Mouse (Mus musculus) E14TG2a.4 (cell line): ENCODE results near the gene Vwa5b2.

ENCODE experiments used
- H3K27me3 ChIP-seq: 2 replicates; pipeline ENCODE4 v1.6.1; 2014; ENCODE audit warnings: low read length, control low read depth; ENCODE audit not compliant: insufficient read depth
- H3K36me3 ChIP-seq: 2 replicates; pipeline ENCODE4 v1.6.1; 2014; ENCODE audit warnings: low read length, control low read depth; ENCODE audit not compliant: insufficient read depth
- H3K4me1 ChIP-seq: replicated peaks from 2 replicates; pipeline ENCODE4 v1.6.1; 2014; ENCODE audit warnings: low read depth, low read length, control low read depth
- H3K4me3 ChIP-seq: replicated peaks from 2 replicates; pipeline ENCODE4 v1.5.1; 2014; ENCODE audit warnings: mild to moderate bottlenecking, low read length
- H3K9me3 ChIP-seq: 2 replicates; pipeline ENCODE4 v1.6.1; 2014; ENCODE audit warnings: low read length, control low read depth
- CTCF ChIP-seq: conservative IDR thresholded peaks from 2 replicates; pipeline ENCODE4 v1.5.1; 2014; ENCODE audit warnings: low read length
- NANOG ChIP-seq: IDR thresholded peaks from 2 replicates; pipeline ENCODE4 v1.6.1; 2014; ENCODE audit warnings: borderline replicate concordance, low read length, mixed read lengths
- POU5F1 ChIP-seq: IDR thresholded peaks from 2 replicates; pipeline ENCODE4 v1.6.1; 2014; ENCODE audit warnings: low read length, borderline replicate concordance

Gene Vwa5b2

DNA sequence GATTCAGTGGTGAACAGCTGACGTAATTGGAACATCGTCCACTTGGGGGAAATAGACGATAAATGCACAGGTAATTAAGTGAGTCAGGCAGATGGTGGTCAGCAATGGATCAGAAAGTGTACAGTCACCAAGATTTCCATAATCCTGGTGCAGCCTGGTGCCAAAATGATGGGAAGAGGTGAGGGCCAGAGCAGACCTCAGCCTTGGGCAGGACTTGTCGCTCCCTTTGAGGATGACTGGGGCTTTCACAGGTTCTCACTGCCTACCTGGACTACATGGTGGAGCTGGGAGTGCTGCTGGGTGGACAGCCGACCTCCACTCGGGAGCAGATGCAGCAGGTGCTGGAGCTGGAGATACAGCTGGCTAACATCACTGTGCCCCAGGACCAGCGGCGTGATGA is 48.1 kb downstream of the Vwa5b2 start:
- H3K27me3 ChIP-seq, result no peaks in the 10 kb centered on the region
- no peak for TF ChIP-seq CTCF
- TF ChIP-seq POU5F1, result no peak
- peaks cover 20% of the 10 kb centered on the region for H3K36me3 ChIP-seq
- peaks cover 12% of the 10 kb centered on the region; the same call in 1 of the 2 replicates for H3K4me1 ChIP-seq
- no peaks in the 10 kb centered on the region for H3K9me3 ChIP-seq
- H3K4me3 ChIP-seq, result no peak overlapping the region

DNA sequence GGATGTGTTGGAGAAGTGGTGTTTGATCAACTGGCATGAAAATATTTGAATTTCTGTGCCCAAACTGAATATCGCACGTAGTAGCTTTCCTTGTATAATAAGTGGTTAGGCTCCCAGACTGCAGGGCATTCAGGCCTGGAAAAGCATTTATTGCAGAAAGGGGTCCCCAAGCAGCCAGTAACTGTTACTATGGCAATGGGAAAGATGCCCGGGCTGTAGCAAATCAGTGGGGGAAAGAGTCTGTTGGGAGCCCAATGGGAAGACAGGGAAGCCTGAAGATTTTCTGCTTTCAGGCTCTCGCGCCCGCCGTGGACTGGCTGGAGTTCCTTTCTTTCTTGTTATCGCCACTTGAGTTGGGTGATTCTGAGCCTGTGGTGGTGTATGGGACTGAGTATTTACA is 49.1 kb downstream of the Vwa5b2 start:
- no peak overlapping the region for H3K4me3 ChIP-seq
- TF ChIP-seq POU5F1, result no peak
- no peak for TF ChIP-seq NANOG
- TF ChIP-seq CTCF, result no peak
- H3K27me3 ChIP-seq, result no peaks in the 10 kb centered on the region
- H3K36me3 ChIP-seq, result peaks cover 16% of the 10 kb centered on the region; the same call in 1 of the 2 replicates
- no peaks in the 10 kb centered on the region for H3K9me3 ChIP-seq
- peaks cover 12% of the 10 kb centered on the region; the same call in 1 of the 2 replicates for H3K4me1 ChIP-seq

DNA sequence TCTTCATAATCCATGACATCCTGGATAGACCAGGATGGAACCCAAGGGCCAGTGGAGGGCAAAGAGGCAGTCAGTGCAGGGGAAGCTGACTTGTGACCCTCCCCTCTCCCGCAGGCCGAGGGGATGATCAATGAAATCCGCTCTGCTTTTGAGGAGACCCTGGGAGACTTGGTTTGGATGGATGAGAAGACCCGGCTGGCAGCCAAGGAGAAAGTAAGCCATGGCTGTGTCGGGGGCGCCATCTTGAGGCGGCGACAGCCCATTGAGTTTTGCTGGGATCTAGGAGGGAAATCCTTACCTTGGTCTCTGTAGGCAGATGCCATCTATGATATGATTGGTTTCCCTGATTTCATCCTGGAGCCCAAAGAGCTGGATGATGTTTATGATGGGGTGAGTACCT is 52.9 kb downstream of the Vwa5b2 start:
- H3K9me3 ChIP-seq, result no peaks in the 10 kb centered on the region
- TF ChIP-seq POU5F1 (no peak), CTCF (peak; percentile 52)
- H3K4me1 ChIP-seq, result 0 out of 2 replicates have a peak, but pooled peaks cover 5% of the 10 kb centered on the region
- no peak overlapping the region for H3K4me3 ChIP-seq
- no peaks in the 10 kb centered on the region for H3K27me3 ChIP-seq
- peaks cover 24% of the 10 kb centered on the region for H3K36me3 ChIP-seq

DNA sequence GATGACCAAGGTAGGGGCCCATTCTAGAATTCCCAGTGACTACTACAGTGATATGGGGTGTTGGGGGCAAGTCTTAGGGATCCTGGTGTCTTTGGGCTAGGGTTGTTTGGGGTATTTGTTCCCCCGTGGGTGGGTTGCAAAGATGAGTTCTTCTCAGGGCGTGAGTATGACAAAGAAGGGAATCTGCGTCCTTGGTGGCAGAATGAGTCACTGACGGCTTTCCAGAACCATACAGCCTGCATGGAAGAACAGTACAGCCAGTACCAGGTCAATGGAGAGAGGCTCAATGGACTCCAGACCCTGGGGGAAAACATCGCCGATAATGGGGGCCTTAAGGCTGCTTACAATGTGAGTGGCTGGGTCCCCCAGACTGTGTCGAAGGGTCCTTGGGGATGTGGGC is 54.6 kb downstream of the Vwa5b2 start:
- peaks cover 23% of the 10 kb centered on the region for H3K36me3 ChIP-seq
- no peak for TF ChIP-seq NANOG
- TF ChIP-seq CTCF, result no peak
- no peak for TF ChIP-seq POU5F1
- H3K27me3 ChIP-seq, result no peaks in the 10 kb centered on the region
- H3K4me3 ChIP-seq, result no peak overlapping the region
- H3K4me1 ChIP-seq, result 0 out of 2 replicates have a peak, but pooled peaks cover 9% of the 10 kb centered on the region
- no peaks in the 10 kb centered on the region for H3K9me3 ChIP-seq

DNA sequence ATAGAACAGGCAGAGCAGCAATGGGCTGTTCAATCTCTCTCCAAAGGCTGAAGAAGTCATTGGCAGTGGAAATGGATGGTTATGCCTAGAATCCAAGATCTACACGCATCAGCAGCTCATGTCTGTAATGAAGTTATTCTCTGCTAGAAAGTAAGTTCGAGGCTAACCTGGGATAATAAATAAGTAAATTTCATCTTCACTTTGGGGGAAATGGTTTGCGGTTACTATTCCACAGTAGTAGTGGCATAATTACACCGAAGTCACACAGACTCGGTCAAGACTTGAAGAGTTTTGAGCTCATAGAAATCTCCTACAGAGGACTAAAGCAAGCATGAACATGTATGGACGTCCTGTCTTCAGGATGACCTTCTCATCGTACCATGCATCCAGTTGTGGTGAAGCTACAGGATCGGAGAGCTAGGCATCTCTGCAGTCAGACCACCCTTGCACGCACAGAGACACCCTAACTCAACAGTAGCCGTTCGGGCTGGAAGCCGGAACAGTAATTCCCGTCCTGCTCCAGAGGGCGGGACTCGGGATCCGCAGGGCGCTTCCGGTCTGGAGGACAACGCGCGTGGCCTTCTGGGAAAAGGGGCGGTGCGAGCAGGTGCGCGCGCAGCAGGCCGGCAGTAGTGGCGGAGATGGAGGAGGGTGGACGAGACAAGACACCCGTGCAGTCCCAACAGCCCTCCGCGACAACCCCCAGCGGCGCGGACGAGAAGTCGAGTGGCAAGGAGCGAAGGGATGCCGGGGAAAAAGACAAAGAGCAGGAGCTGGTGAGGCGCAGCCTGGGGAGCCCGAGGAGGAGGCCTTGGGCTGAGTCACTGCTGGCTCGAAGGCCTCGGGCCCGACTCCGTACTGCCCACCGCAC is 62.0 kb downstream of the Vwa5b2 start, which contains the start of gene Psmd2:
TSS of gene Psmd2 (plus strand) at position 577 of the 871 bp plus-strand sequence.
- H3K9me3 ChIP-seq, result no peaks in the 10 kb centered on the region
- peaks cover 23% of the 10 kb centered on the region for H3K4me1 ChIP-seq
- peak within 1 kb of the TSS; percentile 97 for H3K4me3 ChIP-seq
- peaks cover 39% of the 10 kb centered on the region for H3K36me3 ChIP-seq
- TF ChIP-seq NANOG, result no peak
- no peak for TF ChIP-seq POU5F1
- TF ChIP-seq CTCF, result no peak
- H3K27me3 ChIP-seq, result no peaks in the 10 kb centered on the region

DNA sequence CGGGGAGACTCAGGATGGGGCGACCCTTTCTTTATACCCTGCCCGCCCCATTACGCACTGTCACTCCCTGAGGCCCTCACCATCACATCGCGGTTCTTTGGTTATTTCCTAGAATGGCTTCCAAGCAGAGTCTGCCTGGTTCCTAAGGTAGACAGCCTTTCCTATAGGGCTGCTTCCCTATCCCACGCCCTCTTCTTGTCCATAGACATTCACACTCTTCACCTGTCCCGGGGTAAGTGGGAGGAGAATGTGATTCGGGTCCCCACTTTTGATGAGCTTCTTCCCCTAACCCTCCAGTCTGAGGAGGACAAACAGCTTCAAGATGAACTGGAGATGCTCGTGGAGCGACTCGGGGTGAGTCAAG is 62.7 kb downstream of the Vwa5b2 start:
- Histone ChIP-seq H3K4me3 (peak overlapping the region; percentile 97), H3K36me3 (peaks cover 45% of the 10 kb centered on the region), H3K27me3 (no peaks in the 10 kb centered on the region), H3K9me3 (no peaks in the 10 kb centered on the region), H3K4me1 (peaks cover 23% of the 10 kb centered on the region)
- TF ChIP-seq CTCF, result no peak
- TF ChIP-seq POU5F1, result no peak
- TF ChIP-seq NANOG, result no peak

DNA sequence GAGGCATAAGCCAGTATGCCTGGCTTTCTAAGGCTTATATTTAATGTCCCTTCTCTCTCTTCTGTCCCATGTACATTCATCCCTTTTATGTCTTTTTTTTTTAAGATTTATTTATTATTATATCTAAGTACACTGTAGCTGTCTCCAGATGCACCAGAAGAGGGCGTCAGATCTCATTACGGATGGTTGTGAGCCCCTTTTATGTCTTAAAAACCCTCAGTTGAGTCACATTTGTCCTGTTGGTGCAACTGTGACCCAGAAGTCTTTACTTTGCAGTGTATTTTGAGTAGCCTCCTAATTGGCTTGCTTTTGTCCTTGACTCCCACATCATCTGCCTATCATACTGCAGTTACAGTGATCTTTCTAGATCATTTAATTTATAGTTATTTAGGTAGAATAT is 64.0 kb downstream of the Vwa5b2 start:
- TF ChIP-seq CTCF (peak; percentile 23), POU5F1 (no peak)
- no peak overlapping the region for H3K4me3 ChIP-seq
- peaks cover 59% of the 10 kb centered on the region for H3K36me3 ChIP-seq
- peaks cover 24% of the 10 kb centered on the region for H3K4me1 ChIP-seq
- no peaks in the 10 kb centered on the region for H3K27me3 ChIP-seq
- H3K9me3 ChIP-seq, result no peaks in the 10 kb centered on the region
